8 mouse cellular contexts compared by ENCODE assay signal in genomic region chr8:70594621-70595564, GRCm38 (mm10). TPM values are rescaled to one million over a fixed set of nuclear protein-coding genes. Genes with fewer than 3 reads are reported as not detected.
DNase-seq lines count a peak whose midpoint lies in the region; ATAC-seq and TF ChIP-seq lines count a peak whose summit lies in the region.

No protein-coding gene starts in this region.

- H3K4me1 ChIP-seq in brown adipose tissue, adult 24 weeks (ENCODE audit: control insufficient read depth, insufficient read depth, insufficient read length, low read length): peaks cover 7% of the 10 kb centered on the region; the same call in 1 of the 2 replicates
- H3K4me1 ChIP-seq in forebrain, embryonic 15.5 days: peaks cover 49% of the 10 kb centered on the region
- H3K4me1 ChIP-seq in megakaryocyte, embryonic 14.5 days: peaks cover 70% of the 10 kb centered on the region

- 9% methylated on average over 82 of the region's 82 CpGs for WGBS in forebrain, embryonic 15.5 days

- intact Hi-C loops in left cerebral cortex, adult 2 months (cut with DNase I): no loop called here

- H3K27ac ChIP-seq in left cerebral cortex, adult 2 months: peak overlapping the region; percentile 56
- H3K27ac ChIP-seq in brown adipose tissue, adult 24 weeks (replicated peaks; ENCODE audit: low read depth, low read length): no peak overlapping the region
- H3K27ac ChIP-seq in forebrain, embryonic 15.5 days (replicated peaks): peak overlapping the region; percentile 56

- DNase-seq in left cerebral cortex, adult 2 months (ENCODE audit: extremely low spot score in 1 of 2, low spot score in 2 of 2): peak in 1 of 2 experiments; percentile 51
- no peak for DNase-seq in left cerebral cortex, adult 18-20 months (ENCODE audit: low spot score in 2 of 2)
- peak; percentile 67 for DNase-seq in kidney, postnatal 14 days
- peak; percentile 82 for DNase-seq in testis, postnatal 10 days (ENCODE audit: low spot score)
- DNase-seq in ovary, postnatal 14 days (ENCODE audit: low spot score): no peak

- TF ChIP-seq CTCF in left cerebral cortex, adult 2 months (IDR thresholded peaks at IDR 0.05): no peak

- peaks cover 11% of the 10 kb centered on the region; the same call in 1 of the 2 replicates for H3K36me3 ChIP-seq in forebrain, embryonic 15.5 days
- H3K36me3 ChIP-seq in megakaryocyte, embryonic 14.5 days (replicated peaks; ENCODE audit: low read length): peaks cover 85% of the 10 kb centered on the region

- no peaks in the 10 kb centered on the region for H3K9me3 ChIP-seq in forebrain, embryonic 15.5 days
- H3K9me3 ChIP-seq in megakaryocyte, embryonic 14.5 days: no peaks in the 10 kb centered on the region

- peak overlapping the region; percentile 55 for H3K4me3 ChIP-seq in left cerebral cortex, adult 2 months
- H3K4me3 ChIP-seq in brown adipose tissue, adult 24 weeks (ENCODE audit: insufficient read depth, low read depth, low read length): peak overlapping the region; percentile 67
- peak overlapping the region; percentile 67 for H3K4me3 ChIP-seq in forebrain, embryonic 15.5 days
- peak overlapping the region; percentile 95 for H3K4me3 ChIP-seq in megakaryocyte, embryonic 14.5 days (replicated peaks)

- peak overlapping the region; percentile 99 for H3K4me2 ChIP-seq in forebrain, embryonic 15.5 days (replicated peaks)

- peak overlapping the region; percentile 72 for H3K9ac ChIP-seq in forebrain, embryonic 15.5 days (replicated peaks)

- ATAC-seq in forebrain, embryonic 15.5 days (replicated peaks): 0 out of 2 replicates have a peak, but pooled peaks have one; percentile 0

- no peaks in the 10 kb centered on the region for H3K27me3 ChIP-seq in forebrain, embryonic 15.5 days
- no peaks in the 10 kb centered on the region for H3K27me3 ChIP-seq in megakaryocyte, embryonic 14.5 days (replicated peaks)

RNA-seq across cellular contexts. Expression of gene Isyna1, which starts 0.7 kb away (rescaled TPM):
- total RNA-seq in left cerebral cortex, adult 2 months (2021): 10 to 100 TPM; 52.9 to 55.3 TPM
- 10 to 100 TPM; 50.4 to 60.8 TPM for total RNA-seq in left cerebral cortex, adult 18-20 months (2021)
- polyA plus RNA-seq in brown adipose tissue, adult 24 weeks (2012; ENCODE audit: insufficient read depth, insufficient read length, missing spikeins): 7.7 and 17.4 TPM in 2 replicates
- 116 TPM in 2 replicates for polyA plus RNA-seq in forebrain, embryonic 15.5 days (2015; fragmentation: Nextera tagmentation; extraction: Ambion mirVana)
- 165 and 201 TPM in 2 replicates for polyA plus RNA-seq in megakaryocyte, embryonic 14.5 days (2012; ENCODE audit: insufficient read depth, low replicate concordance)

RNA-seq across cellular contexts. Expression of gene Ssbp4, which starts 13.8 kb away (rescaled TPM):
- total RNA-seq in left cerebral cortex, adult 2 months (2021): 100 to 1,000 TPM; 221 to 261 TPM
- total RNA-seq in left cerebral cortex, adult 18-20 months (2021): 100 to 1,000 TPM; 250 to 264 TPM
- polyA plus RNA-seq in brown adipose tissue, adult 24 weeks (2012; ENCODE audit: insufficient read depth, insufficient read length, missing spikeins): 29.6 and 45.0 TPM in 2 replicates
- 114 TPM in 2 replicates for polyA plus RNA-seq in forebrain, embryonic 15.5 days (2015; fragmentation: Nextera tagmentation; extraction: Ambion mirVana)
- 1,561 and 3,509 TPM in 2 replicates for polyA plus RNA-seq in megakaryocyte, embryonic 14.5 days (2012; ENCODE audit: insufficient read depth, low replicate concordance)

RNA-seq across cellular contexts. Expression of gene Lrrc25, which starts 21.1 kb away (rescaled TPM):
- total RNA-seq in left cerebral cortex, adult 2 months (2021): under 1 TPM; 0.70 to 0.96 TPM
- 1 to 10 TPM in 1 of 2 experiments, under 1 TPM in 1; 0.70 to 1.0 TPM for total RNA-seq in left cerebral cortex, adult 18-20 months (2021)
- 2.0 TPM in 2 replicates for polyA plus RNA-seq in brown adipose tissue, adult 24 weeks (2012; ENCODE audit: insufficient read depth, insufficient read length, missing spikeins)
- polyA plus RNA-seq in forebrain, embryonic 15.5 days (2015; fragmentation: Nextera tagmentation; extraction: Ambion mirVana): 0.74 and 1.3 TPM in 2 replicates
- 19.0 and 34.7 TPM in 2 replicates for polyA plus RNA-seq in megakaryocyte, embryonic 14.5 days (2012; ENCODE audit: insufficient read depth, low replicate concordance)

RNA-seq across cellular contexts. Expression of gene Gdf15, which starts 37.4 kb away (rescaled TPM):
- total RNA-seq in left cerebral cortex, adult 2 months (2021): not detected
- total RNA-seq in left cerebral cortex, adult 18-20 months (2021): not detected
- 1.7 TPM in 2 replicates for polyA plus RNA-seq in brown adipose tissue, adult 24 weeks (2012; ENCODE audit: insufficient read depth, insufficient read length, missing spikeins)
- polyA plus RNA-seq in forebrain, embryonic 15.5 days (2015; fragmentation: Nextera tagmentation; extraction: Ambion mirVana): not detected in 2 replicates
- polyA plus RNA-seq in megakaryocyte, embryonic 14.5 days (2012; ENCODE audit: insufficient read depth, low replicate concordance): 2.5 and 4.5 TPM in 2 replicates

RNA-seq across cellular contexts. Expression of gene Ell, which starts 55.6 kb away (rescaled TPM):
- total RNA-seq in left cerebral cortex, adult 2 months (2021): 10 to 100 TPM; 18.6 to 20.8 TPM
- 10 to 100 TPM; 19.0 to 21.6 TPM for total RNA-seq in left cerebral cortex, adult 18-20 months (2021)
- 7.3 and 9.1 TPM in 2 replicates for polyA plus RNA-seq in brown adipose tissue, adult 24 weeks (2012; ENCODE audit: insufficient read depth, insufficient read length, missing spikeins)
- polyA plus RNA-seq in forebrain, embryonic 15.5 days (2015; fragmentation: Nextera tagmentation; extraction: Ambion mirVana): 17.4 and 19.2 TPM in 2 replicates
- 58.8 and 65.3 TPM in 2 replicates for polyA plus RNA-seq in megakaryocyte, embryonic 14.5 days (2012; ENCODE audit: insufficient read depth, low replicate concordance)

Comparison
In these comparisons a context has a peak if more than half of its experiments do, and no peak if none do; other contexts are left out.
1. DNase-seq: peak in kidney, postnatal 14 days (single experiment) and testis, postnatal 10 days (single experiment); none in left cerebral cortex, adult 18-20 months (0 of 2) and ovary, postnatal 14 days (single experiment).
2. RNA of gene Ssbp4, which starts 13.8 kb away (polyA plus RNA-seq): 1,561 to 3,509 TPM in megakaryocyte, embryonic 14.5 days; 114 TPM in forebrain, embryonic 15.5 days and 29.6 to 45.0 TPM in brown adipose tissue, adult 24 weeks; every median in the first group is over 10 times any median in the second.
3. Peak in every context shown above with its lines, with median percentiles within 50 percentile points of each other: H3K4me3 ChIP-seq.